Mouse (Mus musculus) stomach, postnatal 0 days (tissue): Measurements from ENCODE around the gene Slc2a3.

Source experiments
- CTCF ChIP-seq: IDR thresholded peaks from 2 replicates; pipeline ENCODE4 v1.5.1; 2016; ENCODE audit warnings: antibody characterized with exemption, low read depth, mild to moderate bottlenecking, moderate library complexity
- EP300 ChIP-seq: optimal IDR thresholded peaks from 2 replicates; pipeline ENCODE3; 2016; ENCODE audit warnings: antibody characterized with exemption

DNA sequence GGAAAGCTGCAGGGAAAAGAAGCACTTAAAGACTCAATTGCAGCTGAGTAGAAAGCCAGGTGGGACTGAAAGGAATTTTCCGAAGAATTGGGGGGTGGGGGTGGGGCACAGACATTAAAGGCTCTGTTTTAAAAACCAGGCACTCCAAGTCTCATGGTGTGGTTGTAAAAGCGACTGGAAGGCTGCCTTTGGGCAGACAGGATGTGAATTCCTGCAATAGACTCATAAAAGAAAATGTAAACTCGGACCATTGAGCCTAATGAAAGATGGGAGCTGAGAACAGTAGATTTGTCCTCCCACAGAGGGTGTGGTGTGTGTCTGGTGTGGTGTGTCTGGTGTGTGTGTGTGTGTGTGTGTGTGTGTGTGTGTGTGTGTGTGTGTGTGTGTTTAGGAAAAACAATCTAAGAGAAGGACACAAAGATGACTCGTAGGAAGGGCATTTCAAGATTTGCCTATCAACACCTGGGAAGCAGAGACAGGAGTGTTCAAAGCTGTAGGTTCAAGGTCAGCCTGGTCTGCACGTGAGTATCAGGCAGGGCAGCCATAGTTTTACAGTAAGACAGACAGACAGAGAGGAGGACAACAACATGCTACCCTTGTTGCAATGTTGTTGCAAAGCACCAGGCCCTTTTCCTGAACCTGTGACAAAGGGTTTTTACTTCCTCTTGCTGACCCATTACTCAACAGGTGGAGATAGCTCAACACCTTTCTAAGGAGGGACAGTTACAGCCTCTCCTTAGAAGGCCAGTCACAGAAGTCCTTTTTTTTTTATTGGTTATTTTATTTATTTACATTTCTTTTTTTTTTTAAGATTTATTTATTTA lies 35.1 kb downstream of the Slc2a3 start:
- TF ChIP-seq CTCF (no peak), EP300 (no peak)
